Mouse (Mus musculus) MN1 (cell line): ENCODE measurements around the gene Rrm1.
"Not testable (repeated sequence)": the region's sequence is repeated elsewhere in the genome, so short reads cannot be mapped to it uniquely, and the experiment has no call there.

Source experiments
- DNase-seq: peaks from one replicate; pipeline ENCODE4 v3.0.0-alpha.2; 2016; ENCODE audit warnings: low spot score

The Rrm1 gene

DNA sequence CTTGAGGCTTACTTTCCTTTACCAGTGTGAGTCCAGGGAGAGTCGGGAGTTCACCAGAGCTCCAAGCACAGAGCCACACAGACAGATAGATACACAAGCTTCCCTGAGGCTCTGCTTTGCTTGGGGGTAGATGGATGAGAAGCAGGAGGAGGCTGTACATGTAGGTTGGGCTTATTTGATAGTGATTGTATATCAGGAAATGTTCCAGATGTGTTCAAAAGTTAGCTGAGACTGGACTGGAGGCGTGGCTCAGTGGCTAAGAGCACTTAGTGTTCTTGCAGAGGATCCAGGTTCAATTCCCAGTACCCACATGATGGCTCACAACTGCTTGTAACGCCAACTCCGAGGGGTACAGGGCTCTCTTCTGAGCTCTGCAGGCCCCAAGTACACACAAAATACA is 36.9 kb downstream of the Rrm1 start:
- DNase-seq, result no peak

DNA sequence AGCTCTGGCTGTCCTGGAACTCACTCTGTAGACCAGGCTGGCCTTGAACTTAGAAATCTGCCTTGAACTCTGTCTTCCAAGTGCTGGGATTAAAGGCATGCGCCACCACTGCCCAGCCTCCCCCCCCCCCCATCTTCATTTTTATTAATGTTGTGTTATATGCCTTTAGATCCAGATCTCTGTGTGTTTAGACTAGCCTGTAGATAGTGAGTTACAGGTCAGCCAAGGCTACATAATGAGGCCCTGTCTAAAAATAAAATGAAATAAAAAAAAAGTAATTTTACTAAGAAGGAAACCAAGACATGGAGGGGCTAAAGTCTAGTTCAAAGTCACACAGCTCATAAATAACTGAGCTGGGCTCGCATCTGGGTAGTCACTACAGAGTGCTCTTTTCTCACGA is 37.4 kb downstream of the Rrm1 start:
- no peak for DNase-seq

GRCm38 (mm10) chr7:102479368-102480078 is 38.0 kb downstream of the Rrm1 start:
- peak; percentile 32 for DNase-seq

DNA sequence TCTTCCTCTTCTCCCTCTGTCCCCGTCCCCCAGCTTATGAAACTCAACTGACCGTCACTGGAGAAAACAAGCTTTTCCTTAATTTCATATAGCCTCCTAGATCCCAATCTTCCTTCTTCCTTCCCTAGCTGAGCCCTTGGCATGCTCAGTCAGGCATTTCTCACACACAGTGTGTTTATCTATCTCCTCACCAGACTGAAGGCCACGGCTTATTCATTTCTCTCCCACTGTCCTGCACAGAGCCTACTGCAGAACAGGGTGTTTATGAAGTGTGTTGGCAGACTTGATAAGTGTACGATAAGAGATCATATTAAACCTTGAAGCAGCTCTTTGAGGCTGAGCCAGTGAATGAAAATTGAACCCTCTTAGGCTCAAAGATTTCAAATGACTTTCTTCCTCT is 39.3 kb downstream of the Rrm1 start:
- DNase-seq, result no peak

GRCm38 (mm10) chr7:102481579-102481978 is 40.1 kb downstream of the Rrm1 start, which contains the start of gene Olfr543:
Olfr543 (minus strand) TSS chr7:102481679.
- DNase-seq, result no peak

- no peak for DNase-seq
These were observed 42.2 kb downstream of the Rrm1 start for GRCm38 (mm10) chr7:102483665-102484064.

- not testable (repeated sequence) for DNase-seq
These were observed 43.3 kb downstream of the Rrm1 start for GRCm38 (mm10) chr7:102484766-102485165.

DNA sequence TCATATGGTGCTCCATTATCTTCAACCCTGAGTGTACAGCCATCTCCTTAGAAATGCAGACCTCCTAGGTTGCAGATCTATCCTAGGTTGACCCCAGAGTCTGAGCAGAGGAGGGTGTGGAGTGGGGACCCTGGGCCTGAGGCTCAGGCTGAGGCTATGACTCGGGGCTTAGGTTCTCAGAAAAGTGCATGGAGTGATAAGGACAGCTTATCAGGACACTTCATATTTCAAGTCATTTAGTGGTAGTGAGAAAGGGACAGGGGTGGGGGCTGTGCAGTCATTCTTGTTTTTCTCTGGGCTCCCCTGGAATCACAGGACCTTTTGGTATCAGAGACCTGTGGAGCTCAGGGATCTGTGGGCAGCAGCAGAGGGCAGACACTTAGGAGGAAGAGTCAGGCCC is 44.6 kb downstream of the Rrm1 start:
- no peak for DNase-seq

- no peak for DNase-seq
These were observed 46.7 kb downstream of the Rrm1 start, which contains the start of gene Olfr544 for GRCm38 (mm10) chr7:102488161-102488560. Olfr544 (minus strand) TSS chr7:102488313.

DNA sequence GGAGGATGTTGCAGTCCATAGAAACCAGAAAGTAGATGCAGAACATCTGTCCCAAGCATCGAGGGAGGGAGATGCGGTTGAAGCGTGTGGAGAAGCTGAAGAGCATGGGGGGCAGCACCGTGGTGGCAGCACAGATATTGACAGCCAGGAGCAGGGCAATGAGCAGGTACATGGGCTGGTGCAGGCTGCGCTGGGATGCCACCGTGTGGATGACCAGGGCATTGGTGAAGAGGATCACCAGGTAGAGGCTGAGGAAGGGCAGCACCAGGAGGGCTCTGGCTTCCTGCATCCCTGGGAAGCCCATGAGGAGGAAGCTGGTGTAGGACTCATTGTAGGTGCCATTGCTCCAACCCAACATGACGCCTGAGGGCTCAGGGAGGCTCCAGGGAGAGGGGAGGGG is 52.9 kb downstream of the Rrm1 start:
- not testable (repeated sequence) for DNase-seq

DNA sequence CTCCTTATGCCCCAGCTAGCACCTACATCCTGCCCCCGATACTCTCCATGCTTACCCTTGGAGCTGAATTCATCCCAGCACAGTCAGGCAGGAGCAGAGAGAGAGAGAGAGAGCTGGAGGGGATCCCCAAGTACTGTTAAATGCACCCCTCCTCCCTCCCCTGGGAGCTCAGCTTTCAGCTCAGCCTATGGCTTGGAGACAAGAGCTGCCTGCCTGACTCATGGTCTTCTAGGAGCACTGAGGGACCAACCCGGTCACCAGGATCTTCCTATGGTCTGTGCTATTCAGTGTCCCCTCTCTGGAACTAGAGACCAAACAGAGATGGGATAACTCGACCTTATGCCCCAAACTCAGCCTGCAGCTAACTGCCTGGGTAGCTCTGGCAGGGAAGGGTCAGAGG is 58.0 kb downstream of the Rrm1 start, which contains the start of gene Olfr545:
Gene Olfr545 (minus strand): TSS at position 101 of the 400 bp plus-strand sequence.
- DNase-seq, result no peak

DNA sequence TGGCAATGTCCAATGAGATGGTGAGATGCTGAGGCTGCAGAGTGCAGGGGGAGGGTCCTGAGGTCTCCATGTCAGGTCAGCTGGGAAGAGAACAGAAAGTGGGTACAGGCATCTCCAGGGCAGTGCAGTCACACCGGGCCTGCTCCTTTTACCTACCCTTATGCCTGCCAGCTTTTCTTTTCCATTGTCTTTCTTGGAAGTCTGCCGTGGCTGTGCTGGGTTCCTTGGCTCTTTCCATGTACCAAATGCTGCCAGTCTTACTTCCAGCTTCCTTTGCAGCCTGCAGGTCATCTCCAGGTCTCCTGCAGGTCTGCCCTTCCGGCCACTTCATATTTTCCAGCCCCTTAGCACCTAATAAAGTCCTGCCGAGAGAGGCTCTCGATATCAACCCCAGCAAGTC is 60.5 kb downstream of the Rrm1 start:
- no peak for DNase-seq

- DNase-seq, result peak; percentile 76
These were observed 65.4 kb downstream of the Rrm1 start for GRCm38 (mm10) chr7:102506848-102507247.

DNA sequence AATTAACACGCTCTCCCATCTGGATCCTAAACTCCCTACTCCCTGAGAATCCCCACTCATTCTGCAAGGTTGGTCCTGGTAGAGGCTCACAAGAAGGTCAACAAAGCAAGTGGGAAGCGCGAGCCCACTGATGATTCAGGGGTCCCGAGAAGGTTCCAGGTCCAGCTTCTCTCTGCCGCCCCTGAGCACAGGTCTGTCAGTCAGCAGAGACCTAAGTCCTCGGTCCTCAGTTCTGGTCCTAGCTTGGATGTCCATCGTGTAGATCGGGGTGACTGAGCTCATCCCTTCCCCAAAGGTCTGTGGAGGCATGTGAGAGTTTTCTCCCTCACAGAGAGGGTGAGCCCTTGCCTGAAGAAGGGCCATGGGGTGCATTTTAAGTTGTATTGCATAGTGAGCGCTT is 66.6 kb downstream of the Rrm1 start:
- DNase-seq, result no peak

DNA sequence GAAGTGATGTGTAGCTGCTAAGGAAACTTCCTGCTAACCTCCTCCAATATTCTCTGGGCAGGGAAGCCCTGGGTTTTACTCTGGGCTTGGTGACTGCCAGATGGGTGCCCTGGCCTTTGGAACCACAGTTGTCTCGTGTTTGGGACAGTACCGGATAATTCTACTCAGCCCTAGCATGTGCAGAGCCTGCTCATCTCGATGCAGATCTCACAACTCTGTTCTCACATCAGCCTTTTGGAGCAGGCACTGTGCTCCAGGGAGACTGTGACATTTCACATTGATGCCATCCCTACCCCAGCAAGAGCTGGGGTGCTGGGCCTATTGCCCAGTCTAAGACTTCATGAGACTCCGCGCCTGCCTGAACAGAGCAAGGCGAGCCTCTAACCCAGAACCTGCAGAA is 67.2 kb downstream of the Rrm1 start:
- DNase-seq, result no peak

GRCm38 (mm10) chr7:102509726-102510125 is 68.2 kb downstream of the Rrm1 start:
- no peak for DNase-seq

- DNase-seq, result no peak
These were observed 70.4 kb downstream of the Rrm1 start for GRCm38 (mm10) chr7:102511927-102512326.

DNA sequence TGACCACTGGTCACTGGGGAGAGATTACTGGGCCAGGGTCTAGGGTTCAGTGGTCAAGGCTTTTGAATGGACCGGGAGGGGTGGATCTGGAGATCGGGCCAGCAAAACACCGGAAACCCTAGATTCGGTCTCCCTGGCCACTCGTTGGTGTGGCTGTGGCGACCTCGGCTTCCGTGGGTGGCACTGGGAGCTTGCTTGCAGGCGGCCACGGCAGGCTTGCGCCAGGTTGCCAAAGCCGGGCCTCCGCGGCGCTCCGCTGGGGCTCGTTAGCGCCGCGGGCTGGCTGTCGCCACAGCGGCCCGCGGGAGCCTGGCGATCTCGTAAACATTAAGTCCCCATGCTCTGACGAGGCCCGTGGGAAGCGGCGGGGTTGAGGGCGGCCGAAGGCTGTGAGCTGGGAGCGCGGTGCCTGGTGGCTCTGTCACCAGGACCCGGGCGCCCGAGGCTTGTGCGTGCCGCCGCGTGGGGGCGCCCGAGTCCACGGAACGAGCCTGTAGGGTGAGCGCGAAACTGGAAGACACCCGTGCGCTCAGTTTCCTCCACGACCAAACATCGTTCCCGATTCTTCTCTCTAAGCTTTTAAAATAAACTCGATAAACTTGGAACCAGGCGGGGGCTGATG is 71.4 kb downstream of the Rrm1 start:
- DNase-seq, result peak; percentile 92

- DNase-seq, result no peak
These were observed 72.6 kb downstream of the Rrm1 start for GRCm38 (mm10) chr7:102514144-102514543.

DNA sequence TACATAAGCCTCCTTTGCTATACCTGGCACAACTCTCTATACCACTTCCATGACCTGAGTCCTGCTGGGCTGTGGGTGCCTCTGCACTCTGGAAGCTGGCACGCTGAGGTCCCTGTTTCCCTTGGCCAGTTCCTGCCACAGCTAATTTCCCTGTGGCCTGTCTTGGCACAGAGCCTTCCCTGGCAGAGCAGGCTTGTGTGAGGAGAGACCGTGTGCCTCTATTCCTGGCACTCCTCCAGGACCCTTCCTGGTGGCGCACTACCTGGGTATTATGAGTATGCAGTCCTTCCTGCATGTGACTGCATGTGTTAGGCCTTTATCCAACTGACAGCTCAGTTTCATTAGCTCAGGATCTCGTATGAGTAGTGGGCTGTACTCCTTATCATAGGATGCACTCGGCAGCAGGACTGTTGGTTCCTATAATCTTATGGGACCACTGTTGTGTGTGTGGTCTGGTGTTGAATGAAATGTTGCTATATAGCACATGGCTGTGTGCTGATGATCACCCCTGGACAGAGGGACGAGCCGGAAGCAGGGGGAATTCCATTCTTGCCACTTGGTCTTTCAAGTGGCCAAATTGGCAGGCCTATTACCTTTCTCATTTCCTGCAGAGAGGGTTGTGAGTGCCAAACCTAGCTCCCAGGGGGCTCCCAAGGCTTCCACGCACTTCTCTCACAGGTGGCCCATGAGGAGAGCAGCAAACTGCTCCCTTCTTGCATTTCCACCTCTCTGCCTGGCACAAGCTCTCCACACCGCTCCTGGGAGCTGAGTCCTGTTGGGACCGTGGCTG is 75.0 kb downstream of the Rrm1 start:
- DNase-seq, result peak; percentile 81

- no peak for DNase-seq
These were observed 75.5 kb downstream of the Rrm1 start for GRCm38 (mm10) chr7:102517051-102517335.
